Mouse (Mus musculus): ENCODE results near the gene B3gat2. TPM values are rescaled to one million over a fixed set of nuclear protein-coding genes. Genes with fewer than 3 reads are reported as not detected.
A peak's percentile ranks its signal among the peaks of the same experiment; 100 is the strongest.

The B3gat2 gene
- 0.02 and 0.07 TPM in 2 replicates for polyA plus RNA-seq (2012; rRNA removed)

GRCm38 (mm10) chr1:23761502-23762135 lies at the start of gene B3gat2:
B3gat2 (plus strand) TSS chr1:23761753.
- H3K4me3 ChIP-seq (replicated peaks; ENCODE audit: extremely low read depth, low read depth, low read length) = peak within 1 kb of the TSS; percentile 12
- 2% methylated on average over 34 of the region's 34 CpGs for WGBS
- no peak for DNase-seq

GRCm38 (mm10) chr1:23720326-23720725 lies 41.2 kb upstream of the B3gat2 start:
- 63% methylated on average over 8 of the region's 8 CpGs for WGBS
- no peak overlapping the region for H3K4me3 ChIP-seq (replicated peaks; ENCODE audit: extremely low read depth, low read depth, low read length)
- H3K4me1 ChIP-seq (ENCODE audit: control insufficient read depth, insufficient read depth, low read length) = no peaks in the 10 kb centered on the region
- no peak for DNase-seq
- TF ChIP-seq CTCF (IDR thresholded peaks at IDR 0.05; ENCODE audit: insufficient read depth, low read length) (no peak), POLR2A (IDR thresholded peaks at IDR 0.05; ENCODE audit: borderline replicate concordance, extremely low read depth, low read depth, low read length) (no peak)

More at GRCm38 (mm10) chr1:23761502-23762135, at the start of gene B3gat2:
- peaks cover 5% of the 10 kb centered on the region; the same call in 1 of the 2 replicates for H3K4me1 ChIP-seq (ENCODE audit: control insufficient read depth, insufficient read depth, low read length)
- TF ChIP-seq CTCF (IDR thresholded peaks at IDR 0.05; ENCODE audit: insufficient read depth, low read length) (no peak), POLR2A (IDR thresholded peaks at IDR 0.05; ENCODE audit: borderline replicate concordance, extremely low read depth, low read depth, low read length) (no peak)

GRCm38 (mm10) chr1:23721036-23721435 lies 40.5 kb upstream of the B3gat2 start:
- TF ChIP-seq CTCF (IDR thresholded peaks at IDR 0.05; ENCODE audit: insufficient read depth, low read length) (no peak), POLR2A (IDR thresholded peaks at IDR 0.05; ENCODE audit: borderline replicate concordance, extremely low read depth, low read depth, low read length) (no peak)
- H3K4me1 ChIP-seq (ENCODE audit: control insufficient read depth, insufficient read depth, low read length) = no peaks in the 10 kb centered on the region
- H3K4me3 ChIP-seq (replicated peaks; ENCODE audit: extremely low read depth, low read depth, low read length) = no peak overlapping the region
- 60% methylated on average over 2 of the region's 2 CpGs for WGBS
- no peak for DNase-seq

GRCm38 (mm10) chr1:23722469-23723372 lies 38.8 kb upstream of the B3gat2 start:
- Histone ChIP-seq H3K4me3 (replicated peaks; ENCODE audit: extremely low read depth, low read depth, low read length) (no peak overlapping the region), H3K4me1 (ENCODE audit: control insufficient read depth, insufficient read depth, low read length) (no peaks in the 10 kb centered on the region)
- no peak for DNase-seq
- WGBS = 70% methylated on average over 15 of the region's 15 CpGs
- no peak for TF ChIP-seq CTCF (IDR thresholded peaks at IDR 0.05; ENCODE audit: insufficient read depth, low read length)
- no peak for TF ChIP-seq POLR2A (IDR thresholded peaks at IDR 0.05; ENCODE audit: borderline replicate concordance, extremely low read depth, low read depth, low read length)

GRCm38 (mm10) chr1:23731324-23731723 lies 30.2 kb upstream of the B3gat2 start:
- 87% methylated on average over 5 of the region's 5 CpGs for WGBS
- DNase-seq = no peak
- Histone ChIP-seq H3K4me3 (replicated peaks; ENCODE audit: extremely low read depth, low read depth, low read length) (no peak overlapping the region), H3K4me1 (ENCODE audit: control insufficient read depth, insufficient read depth, low read length) (no peaks in the 10 kb centered on the region)
- TF ChIP-seq CTCF (IDR thresholded peaks at IDR 0.05; ENCODE audit: insufficient read depth, low read length) (no peak), POLR2A (IDR thresholded peaks at IDR 0.05; ENCODE audit: borderline replicate concordance, extremely low read depth, low read depth, low read length) (no peak)

- DNase-seq = no peak
- no peak overlapping the region for H3K4me3 ChIP-seq (replicated peaks; ENCODE audit: extremely low read depth, low read depth, low read length)
- no peak for TF ChIP-seq POLR2A (IDR thresholded peaks at IDR 0.05; ENCODE audit: borderline replicate concordance, extremely low read depth, low read depth, low read length)
- TF ChIP-seq CTCF (IDR thresholded peaks at IDR 0.05; ENCODE audit: insufficient read depth, low read length) = no peak
- 65% methylated on average over 3 of the region's 3 CpGs for WGBS
- no peaks in the 10 kb centered on the region for H3K4me1 ChIP-seq (ENCODE audit: control insufficient read depth, insufficient read depth, low read length)
Observed at GRCm38 (mm10) chr1:23750864-23751532, 10.6 kb upstream of the B3gat2 start.

GRCm38 (mm10) chr1:23753091-23753490 lies 8.5 kb upstream of the B3gat2 start:
- Histone ChIP-seq H3K4me3 (replicated peaks; ENCODE audit: extremely low read depth, low read depth, low read length) (no peak overlapping the region), H3K4me1 (ENCODE audit: control insufficient read depth, insufficient read depth, low read length) (no peaks in the 10 kb centered on the region)
- no peak for TF ChIP-seq CTCF (IDR thresholded peaks at IDR 0.05; ENCODE audit: insufficient read depth, low read length)
- 73% methylated on average over 2 of the region's 2 CpGs for WGBS
- no peak for DNase-seq

GRCm38 (mm10) chr1:23753591-23753990 lies 8.0 kb upstream of the B3gat2 start:
- WGBS = 77% methylated on average over 6 of the region's 6 CpGs
- Histone ChIP-seq H3K4me3 (replicated peaks; ENCODE audit: extremely low read depth, low read depth, low read length) (no peak overlapping the region), H3K4me1 (ENCODE audit: control insufficient read depth, insufficient read depth, low read length) (no peaks in the 10 kb centered on the region)
- DNase-seq = no peak
- TF ChIP-seq POLR2A (IDR thresholded peaks at IDR 0.05; ENCODE audit: borderline replicate concordance, extremely low read depth, low read depth, low read length) (no peak), CTCF (IDR thresholded peaks at IDR 0.05; ENCODE audit: insufficient read depth, low read length) (no peak)

GRCm38 (mm10) chr1:23754340-23754739 lies 7.2 kb upstream of the B3gat2 start:
- 74% methylated on average over 1 of the region's 1 CpGs for WGBS
- no peak for TF ChIP-seq CTCF (IDR thresholded peaks at IDR 0.05; ENCODE audit: insufficient read depth, low read length)
- TF ChIP-seq POLR2A (IDR thresholded peaks at IDR 0.05; ENCODE audit: borderline replicate concordance, extremely low read depth, low read depth, low read length) = no peak
- no peak for DNase-seq
- no peak overlapping the region for H3K4me3 ChIP-seq (replicated peaks; ENCODE audit: extremely low read depth, low read depth, low read length)
- no peaks in the 10 kb centered on the region for H3K4me1 ChIP-seq (ENCODE audit: control insufficient read depth, insufficient read depth, low read length)

All from lung, adult 2 months (tissue).